Mouse (Mus musculus) Patski (cell line): ENCODE data around the gene D5Ertd579e. TPM values are rescaled to one million over a fixed set of nuclear protein-coding genes. Genes with fewer than 3 reads are reported as not detected.

Source experiments
- ATAC-seq: fragments of 100-300 bp; one replicate; pipeline ENCODE4 v1.8.0; 2021
- CTCF ChIA-PET: fragments of 350-600 bp; sonication (Branson Sonifier 250); formaldehyde crosslinking; loops from one replicate; lab custom pipeline; 2022; ENCODE audit warnings: inconsistent platforms; lab: Charles Lee
- POLR2A ChIA-PET: fragments of 350-600 bp; sonication (Branson Sonifier 250); formaldehyde crosslinking; loops from one replicate; lab custom pipeline; 2022; ENCODE audit warnings: antibody characterized with exemption, inconsistent platforms; lab: Charles Lee
- DNase-seq: peaks from one replicate; pipeline ENCODE4 v3.0.0-alpha.2; 2011; ENCODE audit warnings: low read depth, low spot score
- H3K27me3 ChIP-seq: fragments of 371-371 bp; one replicate; pipeline ENCODE4 v1.5.1; 2021
- CTCF ChIP-seq: fragments of 100-300 bp; IDR thresholded peaks from one replicate; pipeline ENCODE4 v1.5.1; 2021
- in situ Hi-C: fragments of 300-500 bp; cut with MboI; formaldehyde crosslinking; loops from 3 replicates; pipeline ENCODE4 v1.11.1; 2018; ENCODE audit warnings: low pct_unique_long_range_greater_than_20kb, mixed read lengths
- polyA plus RNA-seq: library from polyadenylated mRNA; unstranded; gene quantifications from one replicate; pipeline ENCODE4 v1.2.3, GENCODE M21; 2021

Gene D5Ertd579e
- polyA plus RNA-seq, 1 experiment from 2014 or later = 71.5 TPM

GRCm38 (mm10) chr5:36731901-36732652, 36.3 kb upstream of the D5Ertd579e start:
- ATAC-seq (no peak), DNase-seq (no peak)
- ChIA-PET CTCF (interaction anchor here (0.9 to 1.9 kb wide), 5 partner anchors 9 to 128 kb away, joined by 3 to 4 read pairs (median 4); no protein-coding TSS in a partner anchor), POLR2A (interaction anchor here (0.9 kb wide), 1 partner anchor 15 kb away, joined by 3 read pairs; no protein-coding TSS in a partner anchor)
- no peaks in the 10 kb centered on the region for H3K27me3 ChIP-seq
- TF ChIP-seq CTCF = no peak
- in situ Hi-C loops = no loop called here

- in situ Hi-C loops = no loop called here
- H3K27me3 ChIP-seq = no peaks in the 10 kb centered on the region
- POLR2A ChIA-PET = no interaction called here
- no peak for TF ChIP-seq CTCF
- CTCF ChIA-PET = interaction anchor here (1.2 to 1.5 kb wide), 4 partner anchors 8 to 127 kb away, joined by 3 to 5 read pairs (median 4); no protein-coding TSS in a partner anchor
- DNase-seq (no peak), ATAC-seq (no peak)
Measured at GRCm38 (mm10) chr5:36730689-36731088, 34.9 kb upstream of the D5Ertd579e start.

GRCm38 (mm10) chr5:36729923-36730322, 34.1 kb upstream of the D5Ertd579e start:
- in situ Hi-C loops = no loop called here

GRCm38 (mm10) chr5:36729086-36729473, 33.3 kb upstream of the D5Ertd579e start:
- CTCF ChIA-PET = interaction anchor here (1.0 to 3.9 kb wide), 3 partner anchors 11 to 246 kb away, joined by 3 to 17 read pairs (median 3); no protein-coding TSS in a partner anchor
- no peak for DNase-seq
- no peak for ATAC-seq
- no peak for TF ChIP-seq CTCF
- POLR2A ChIA-PET = interaction anchor here (0.6 kb wide), 1 partner anchor 395 kb away, joined by 3 read pairs; no protein-coding TSS in a partner anchor
- H3K27me3 ChIP-seq = no peaks in the 10 kb centered on the region
- in situ Hi-C loops = no loop called here

More at GRCm38 (mm10) chr5:36729923-36730322, 34.1 kb upstream of the D5Ertd579e start:
- POLR2A ChIA-PET = interaction anchor here (0.6 kb wide), 1 partner anchor 39 kb away, joined by 4 read pairs; no protein-coding TSS in a partner anchor
- H3K27me3 ChIP-seq = no peaks in the 10 kb centered on the region
- CTCF ChIA-PET = interaction anchor here (1.0 to 3.9 kb wide), 3 partner anchors 10 to 247 kb away, joined by 3 to 17 read pairs (median 3); no protein-coding TSS in a partner anchor
- ATAC-seq (no peak), DNase-seq (no peak)
- TF ChIP-seq CTCF = no peak

GRCm38 (mm10) chr5:36728403-36729085, 32.7 kb upstream of the D5Ertd579e start:
- no peaks in the 10 kb centered on the region for H3K27me3 ChIP-seq
- ChIA-PET POLR2A (interaction anchor here (0.6 to 0.7 kb wide), 2 partner anchors 36 to 394 kb away, joined by 3 read pairs; no protein-coding TSS in a partner anchor), CTCF (interaction anchor here (1.0 to 3.9 kb wide), 3 partner anchors 11 to 245 kb away, joined by 3 to 17 read pairs (median 3); no protein-coding TSS in a partner anchor)
- in situ Hi-C loops = no loop called here
- no peak for TF ChIP-seq CTCF
- no peak for ATAC-seq
- DNase-seq = no peak

- in situ Hi-C loops = no loop called here
- no peaks in the 10 kb centered on the region for H3K27me3 ChIP-seq
- POLR2A ChIA-PET = interaction anchor here (0.7 kb wide), 1 partner anchor 36 kb away, joined by 3 read pairs; no protein-coding TSS in a partner anchor
- no peak for ATAC-seq
- DNase-seq = no peak
- no peak for TF ChIP-seq CTCF
- CTCF ChIA-PET = interaction anchor here (1.0 to 3.9 kb wide), 2 partner anchors 12 to 57 kb away, joined by 3 to 17 read pairs; no protein-coding TSS in a partner anchor
Measured at GRCm38 (mm10) chr5:36727776-36728175, 32.0 kb upstream of the D5Ertd579e start.

- no peak for TF ChIP-seq CTCF
- no peak for DNase-seq
- POLR2A ChIA-PET = no interaction called here
- CTCF ChIA-PET = interaction anchor here (1.0 to 3.9 kb wide), 2 partner anchors 12 to 56 kb away, joined by 3 to 17 read pairs; no protein-coding TSS in a partner anchor
- no peaks in the 10 kb centered on the region for H3K27me3 ChIP-seq
- ATAC-seq = no peak
- in situ Hi-C loops = no loop called here
Measured at GRCm38 (mm10) chr5:36727136-36727535, 31.3 kb upstream of the D5Ertd579e start.

- ATAC-seq (no peak), DNase-seq (no peak)
- no peaks in the 10 kb centered on the region for H3K27me3 ChIP-seq
- ChIA-PET POLR2A (interaction anchor here (0.6 kb wide), 1 partner anchor 31 kb away, joined by 3 read pairs; the partner anchor contains the start of gene D5Ertd579e), CTCF (interaction anchor here (3.9 kb wide), 1 partner anchor 13 kb away, joined by 17 read pairs; no protein-coding TSS in a partner anchor)
- in situ Hi-C loops = no loop called here
- no peak for TF ChIP-seq CTCF
Measured at GRCm38 (mm10) chr5:36726387-36726801, 30.6 kb upstream of the D5Ertd579e start.

GRCm38 (mm10) chr5:36725861-36726260, 30.0 kb upstream of the D5Ertd579e start:
- no peaks in the 10 kb centered on the region for H3K27me3 ChIP-seq
- CTCF ChIA-PET = interaction anchor here (0.7 kb wide), 1 partner anchor 14 kb away, joined by 3 read pairs; no protein-coding TSS in a partner anchor
- no peak for ATAC-seq
- in situ Hi-C loops = no loop called here
- no peak for TF ChIP-seq CTCF
- no peak for DNase-seq
- POLR2A ChIA-PET = no interaction called here

- ChIA-PET CTCF (interaction anchor here (1.6 to 3.8 kb wide), 2 partner anchors 11 to 46 kb away, joined by 3 to 26 read pairs; no protein-coding TSS in a partner anchor), POLR2A (no interaction called here)
- TF ChIP-seq CTCF = no peak
- in situ Hi-C loops = no loop called here
- H3K27me3 ChIP-seq = no peaks in the 10 kb centered on the region
- no peak for DNase-seq
- no peak for ATAC-seq
Measured at GRCm38 (mm10) chr5:36724274-36724673, 28.4 kb upstream of the D5Ertd579e start.
